Mouse (Mus musculus) heart, postnatal 25 days (tissue): Measurements from ENCODE around the gene Gm11096. TPM values are rescaled to one million over a fixed set of nuclear protein-coding genes. Genes with fewer than 3 reads are reported as not detected.

ENCODE experiments used
- DNase-seq: peaks from one replicate; pipeline ENCODE4 v3.0.0; 2022; ENCODE audit warnings: low spot score
- intact Hi-C: fragments of 180-260 bp; cut with DNase I; formaldehyde crosslinking; loops from one replicate; pipeline ENCODE4 v1.15.1; 2025
- total RNA-seq, 2 experiments: library from RNA; stranded (reverse); gene quantifications; 2 replicates each; pipeline ENCODE4 v1.2.3; 2021

The Gm11096 gene
- total RNA-seq, 2 experiments from 2014 or later, result not detected

DNA sequence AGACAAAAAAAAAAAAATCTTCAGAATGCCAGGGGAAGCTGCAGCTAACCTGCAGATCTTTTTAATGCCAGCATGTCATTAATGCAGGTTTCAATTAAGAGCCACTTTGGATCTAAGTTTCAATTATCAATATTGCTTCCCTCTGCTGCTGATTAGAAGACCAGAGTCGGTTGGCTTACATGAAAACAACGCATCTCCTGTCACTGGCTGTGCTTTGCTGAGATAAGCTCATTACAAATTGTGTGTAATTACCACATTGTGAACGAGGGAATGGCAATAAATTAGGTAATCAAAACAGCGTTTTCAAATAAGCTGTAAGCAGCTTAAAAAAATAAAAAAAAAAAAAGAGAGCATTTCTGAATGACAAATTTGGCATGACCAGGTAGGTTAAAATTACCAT lies 38.2 kb downstream of the Gm11096 start:
- DNase-seq, result no peak
- intact Hi-C loops, result loop anchor here (5.0 to 10.0 kb wide), 2 partner anchors 185 to 307 kb away; no protein-coding TSS in a partner anchor

DNA sequence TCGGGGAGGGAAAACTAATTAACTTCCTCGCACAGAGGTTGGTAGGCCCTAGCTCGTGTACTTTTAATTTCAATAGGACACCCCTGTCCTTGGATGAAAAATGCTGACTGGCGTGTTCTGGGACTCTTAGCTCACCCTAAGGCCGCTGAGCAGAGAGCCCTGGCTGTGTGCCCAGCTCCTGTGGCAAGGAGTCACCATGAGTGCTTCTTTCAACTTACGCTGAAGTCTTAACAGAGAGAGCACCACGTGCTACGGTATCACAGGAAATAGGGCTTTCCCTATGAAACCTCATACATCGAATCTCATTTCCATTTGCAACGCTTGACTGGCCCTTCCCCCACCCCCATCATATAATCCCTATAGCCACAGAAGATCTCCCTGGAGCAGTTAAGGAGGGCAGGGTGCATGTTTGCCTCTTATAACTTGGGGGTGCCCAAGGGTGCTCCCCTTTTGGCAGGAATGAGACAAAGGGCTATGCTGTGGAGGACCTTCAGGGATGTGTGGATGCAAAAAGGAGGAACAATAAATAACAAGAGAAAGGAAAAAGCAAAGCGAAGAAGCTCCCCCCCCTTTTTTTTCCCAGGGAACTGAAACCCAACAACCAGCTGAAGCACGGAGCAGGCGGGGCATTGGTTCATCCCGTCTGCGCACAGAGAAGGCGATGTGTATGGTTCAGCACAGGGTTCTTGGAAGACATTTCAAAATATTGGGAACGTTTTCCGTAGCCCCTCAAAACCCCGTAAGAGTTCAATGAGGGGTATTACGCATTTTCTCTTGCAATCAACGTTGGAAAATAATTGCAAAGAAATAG lies 39.0 kb downstream of the Gm11096 start:
- peak; percentile 48 for DNase-seq
- intact Hi-C loops, result loop anchor here (10.0 kb wide), 1 partner anchor 184 kb away; no protein-coding TSS in a partner anchor

DNA sequence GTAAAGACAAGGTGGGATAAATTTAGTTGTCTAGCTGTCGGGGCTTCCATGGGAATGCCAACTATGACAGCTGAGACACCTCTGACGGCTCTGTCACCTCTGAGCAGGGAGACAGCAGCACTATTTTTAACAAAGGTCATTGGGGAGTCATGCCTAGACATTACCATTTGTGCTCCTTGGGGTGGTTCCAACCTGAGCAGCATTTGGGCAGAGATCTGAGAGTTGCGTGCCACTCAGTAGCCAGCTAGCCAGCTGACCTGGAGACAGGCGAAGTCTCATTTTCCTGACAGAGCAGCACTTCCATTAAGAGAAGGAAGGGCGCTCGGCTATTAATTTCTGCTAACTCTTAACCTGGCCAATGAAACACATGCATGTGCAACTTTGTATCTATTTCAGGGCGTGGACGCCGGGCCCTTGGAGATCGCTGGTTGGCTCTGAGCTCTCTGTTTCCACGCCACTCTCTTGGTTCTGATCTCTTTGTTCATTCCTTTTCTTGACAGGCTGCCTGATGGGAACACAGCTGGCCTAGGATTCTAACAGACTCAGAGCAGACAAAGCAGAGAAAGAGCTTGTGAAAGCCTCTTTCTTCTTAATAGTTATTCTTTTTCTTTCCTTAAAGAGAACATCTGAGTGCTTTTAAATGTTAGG lies 40.4 kb downstream of the Gm11096 start:
- intact Hi-C loops, result loop anchor here (10.0 kb wide), 1 partner anchor 183 kb away; no protein-coding TSS in a partner anchor
- DNase-seq, result peak; percentile 40

DNA sequence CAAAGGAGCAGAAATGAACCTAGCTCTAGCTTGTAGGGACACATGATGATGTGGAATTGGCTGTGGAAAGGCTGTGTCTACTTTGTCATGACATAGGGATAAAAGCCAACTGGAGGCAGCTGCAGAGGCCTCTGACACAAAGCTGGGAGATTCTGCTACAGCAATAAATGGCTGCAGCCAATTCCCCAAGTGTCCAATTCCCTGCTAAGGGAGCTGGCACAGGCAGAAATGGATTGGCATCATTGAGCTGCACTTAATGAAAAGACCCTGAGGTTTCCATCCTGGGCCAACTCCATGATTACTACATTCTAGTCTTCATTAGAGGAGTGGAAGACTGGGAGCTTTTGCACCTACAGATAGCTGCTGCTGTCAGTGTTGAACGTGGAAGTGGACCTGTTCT lies 44.8 kb downstream of the Gm11096 start:
- no peak for DNase-seq
- intact Hi-C loops, result loop anchor here (10.0 kb wide), 1 partner anchor 178 kb away; no protein-coding TSS in a partner anchor
